Mouse (Mus musculus): ENCODE results near the gene Shank3.

Shank3 gene

GRCm38 (mm10) chr15:89498961-89499688, at the start of gene Shank3:
Gene Shank3 (plus strand): TSS chr15:89499623.
- DNase-seq (ENCODE audit: low read depth, low spot score): no peak

GRCm38 (mm10) chr15:89452906-89453864, 46.2 kb upstream of the Shank3 start:
- DNase-seq (ENCODE audit: low read depth, low spot score): peak; percentile 83

- DNase-seq (ENCODE audit: low read depth, low spot score): no peak
These were observed 45.5 kb upstream of the Shank3 start, which contains the start of gene Mapk8ip2 for GRCm38 (mm10) chr15:89453865-89454478. Gene Mapk8ip2 (plus strand): TSS chr15:89453913.

GRCm38 (mm10) chr15:89454857-89455256, 44.6 kb upstream of the Shank3 start:
- DNase-seq (ENCODE audit: low read depth, low spot score): no peak

- no peak for DNase-seq (ENCODE audit: low read depth, low spot score)
These were observed 43.8 kb upstream of the Shank3 start for GRCm38 (mm10) chr15:89455642-89456041.

- DNase-seq (ENCODE audit: low read depth, low spot score): no peak
These were observed 40.5 kb upstream of the Shank3 start for GRCm38 (mm10) chr15:89458942-89459341.

- DNase-seq (ENCODE audit: low read depth, low spot score): no peak
These were observed 39.6 kb upstream of the Shank3 start for GRCm38 (mm10) chr15:89459821-89460220.

- DNase-seq (ENCODE audit: low read depth, low spot score): no peak
These were observed 39.1 kb upstream of the Shank3 start for GRCm38 (mm10) chr15:89460298-89460697.

GRCm38 (mm10) chr15:89461321-89461720, 38.1 kb upstream of the Shank3 start:
- no peak for DNase-seq (ENCODE audit: low read depth, low spot score)

- DNase-seq (ENCODE audit: low read depth, low spot score): no peak
These were observed 37.2 kb upstream of the Shank3 start for GRCm38 (mm10) chr15:89462176-89462575.

GRCm38 (mm10) chr15:89463334-89464235, 35.8 kb upstream of the Shank3 start:
- DNase-seq (ENCODE audit: low read depth, low spot score): no peak

- peak; percentile 42 for DNase-seq (ENCODE audit: low read depth, low spot score)
These were observed 34.4 kb upstream of the Shank3 start for GRCm38 (mm10) chr15:89465052-89465451.

- DNase-seq (ENCODE audit: low read depth, low spot score): peak; percentile 38
These were observed 30.8 kb upstream of the Shank3 start for GRCm38 (mm10) chr15:89468577-89468976.

GRCm38 (mm10) chr15:89471476-89471875, 27.9 kb upstream of the Shank3 start:
- no peak for DNase-seq (ENCODE audit: low read depth, low spot score)

GRCm38 (mm10) chr15:89473370-89473769, 26.1 kb upstream of the Shank3 start:
- no peak for DNase-seq (ENCODE audit: low read depth, low spot score)

GRCm38 (mm10) chr15:89473921-89474320, 25.5 kb upstream of the Shank3 start:
- DNase-seq (ENCODE audit: low read depth, low spot score): no peak

GRCm38 (mm10) chr15:89474596-89475292, 24.7 kb upstream of the Shank3 start:
- DNase-seq (ENCODE audit: low read depth, low spot score): no peak

GRCm38 (mm10) chr15:89475293-89475600, 24.2 kb upstream of the Shank3 start:
- DNase-seq (ENCODE audit: low read depth, low spot score): no peak

GRCm38 (mm10) chr15:89475611-89476474, 23.6 kb upstream of the Shank3 start:
- DNase-seq (ENCODE audit: low read depth, low spot score): peak; percentile 78

GRCm38 (mm10) chr15:89476475-89476815, 23.0 kb upstream of the Shank3 start:
- no peak for DNase-seq (ENCODE audit: low read depth, low spot score)
